Mouse (Mus musculus) ES-Bruce4 (cell line): Measurements from ENCODE around the gene C1rb.

Experiments used
- CTCF ChIP-seq: IDR thresholded peaks from one replicate; pipeline ENCODE4 v1.8.1; 2011; ENCODE audit warnings: low read depth, low read length
- EP300 ChIP-seq: IDR thresholded peaks from 2 replicates; pipeline ENCODE4 v1.6.1; 2011; ENCODE audit warnings: low read depth, low read length; ENCODE audit not compliant: insufficient read depth
- POLR2A ChIP-seq: IDR thresholded peaks from one replicate; pipeline ENCODE4 v1.8.1; 2011; ENCODE audit warnings: low read length; ENCODE audit not compliant: insufficient read depth

- TF ChIP-seq POLR2A: no peak
- TF ChIP-seq CTCF: no peak
- no peak for TF ChIP-seq EP300
These were observed 16.2 kb downstream of the C1rb start for GRCm38 (mm10) chr6:124586266-124586665.
